Mouse (Mus musculus) heart, adult 10 weeks (tissue): ENCODE measurements around the gene Akr1c6. TPM values are rescaled to one million over a fixed set of nuclear protein-coding genes. Genes with fewer than 3 reads are reported as not detected.

Experiments
- polyA plus RNA-seq: library from polyadenylated mRNA; stranded (reverse); fragments of 350-450 nt; fragmentation: Illumina TruSeq; extraction: RNeasy Lipid Tissue Mini Kit (QIAGEN cat#74804); gene quantifications from one replicate; pipeline ENCODE4 v1.2.3, GENCODE M21; 2014; ENCODE audit warnings: low read depth, low replicate concordance

Akr1c6 gene
- 1.7 TPM for polyA plus RNA-seq

GRCm38 (mm10) chr13:4434006-4434405 is at the start of gene Akr1c6:
Gene Akr1c6 (plus strand): TSS chr13:4434306.

Other genes with a start within 250 kb of the Akr1c6 start
- 2.1 TPM for gene Akr1c13, start 243.2 kb upstream of the Akr1c6 start, polyA plus RNA-seq
- gene Akr1c19, start 205.6 kb upstream of the Akr1c6 start, polyA plus RNA-seq, result 5.0 TPM
- 0.68 TPM for gene Akr1c12, start 154.9 kb upstream of the Akr1c6 start, polyA plus RNA-seq
- not detected for gene Akr1c20, start 89.0 kb downstream of the Akr1c6 start, polyA plus RNA-seq
- gene Akr1c21, start 139.8 kb downstream of the Akr1c6 start, polyA plus RNA-seq, result not detected
- 37.4 TPM for gene Akr1e1, start 174.9 kb downstream of the Akr1c6 start, polyA plus RNA-seq